Mouse (Mus musculus): Measurements from ENCODE around the gene Pax4. TPM values are rescaled to one million over a fixed set of nuclear protein-coding genes. Genes with fewer than 3 reads are reported as not detected.

Gene Pax4
- 2.2 and 2.9 TPM in 2 replicates for polyA plus RNA-seq (2015; fragmentation: Nextera tagmentation; extraction: Ambion mirVana)

- Histone ChIP-seq H3K4me1 (replicated peaks) (no peaks in the 10 kb centered on the region), H3K4me2 (replicated peaks) (no peak within 1 kb of the TSS), H3K4me3 (replicated peaks) (no peak within 1 kb of the TSS), H3K9ac (no peak within 1 kb of the TSS), H3K27me3 (replicated peaks) (peaks cover 25% of the 10 kb centered on the region), H3K36me3 (no peaks in the 10 kb centered on the region), H3K27ac (no peak within 1 kb of the TSS), H3K9me3 (no peaks in the 10 kb centered on the region)
- no peak for ATAC-seq
- 77% methylated on average over 2 of the region's 2 CpGs for WGBS
These were observed at the start of gene Pax4 for GRCm38 (mm10) chr6:28449253-28449652. TSS of gene Pax4 (minus strand) at chr6:28449353.

- WGBS, result 65% methylated on average over 5 of the region's 5 CpGs
These were observed 48.7 kb upstream of the Pax4 start for GRCm38 (mm10) chr6:28497837-28498236.

GRCm38 (mm10) chr6:28491198-28491597 lies 42.0 kb upstream of the Pax4 start:
- no peak for ATAC-seq
- Histone ChIP-seq H3K9ac (no peak overlapping the region), H3K9me3 (no peaks in the 10 kb centered on the region), H3K36me3 (0 out of 2 replicates have a peak, but pooled peaks cover 7% of the 10 kb centered on the region), H3K4me2 (replicated peaks) (no peak overlapping the region), H3K4me1 (replicated peaks) (0 out of 2 replicates have a peak, but pooled peaks cover 6% of the 10 kb centered on the region), H3K27me3 (replicated peaks) (no peaks in the 10 kb centered on the region), H3K27ac (no peak overlapping the region), H3K4me3 (replicated peaks) (no peak overlapping the region)

More at GRCm38 (mm10) chr6:28497837-28498236, 48.7 kb upstream of the Pax4 start:
- H3K4me1 ChIP-seq (replicated peaks), result no peaks in the 10 kb centered on the region
- H3K4me2 ChIP-seq (replicated peaks), result no peak overlapping the region
- no peak overlapping the region for H3K4me3 ChIP-seq (replicated peaks)
- ATAC-seq, result no peak
- no peak overlapping the region for H3K27ac ChIP-seq
- no peaks in the 10 kb centered on the region for H3K27me3 ChIP-seq (replicated peaks)
- H3K9ac ChIP-seq, result no peak overlapping the region
- H3K36me3 ChIP-seq, result no peaks in the 10 kb centered on the region
- no peaks in the 10 kb centered on the region for H3K9me3 ChIP-seq

- Histone ChIP-seq H3K36me3 (0 out of 2 replicates have a peak, but pooled peaks cover 7% of the 10 kb centered on the region), H3K27me3 (replicated peaks) (no peaks in the 10 kb centered on the region), H3K4me3 (replicated peaks) (no peak overlapping the region), H3K9me3 (no peaks in the 10 kb centered on the region), H3K4me2 (replicated peaks) (no peak overlapping the region), H3K9ac (no peak overlapping the region), H3K4me1 (replicated peaks) (0 out of 2 replicates have a peak, but pooled peaks cover 6% of the 10 kb centered on the region), H3K27ac (no peak overlapping the region)
- no peak for ATAC-seq
- WGBS, result 92% methylated on average over 5 of the region's 5 CpGs
These were observed 41.5 kb upstream of the Pax4 start for GRCm38 (mm10) chr6:28490612-28491011.

- 0 out of 2 replicates have a peak, but pooled peaks cover 7% of the 10 kb centered on the region for H3K36me3 ChIP-seq
- no peak overlapping the region for H3K9ac ChIP-seq
- 44% methylated on average over 1 of the region's 1 CpGs for WGBS
- ATAC-seq, result peak; percentile 48; the same call in 1 of the 2 replicates
- H3K4me2 ChIP-seq (replicated peaks), result no peak overlapping the region
- no peaks in the 10 kb centered on the region for H3K27me3 ChIP-seq (replicated peaks)
- H3K9me3 ChIP-seq, result no peaks in the 10 kb centered on the region
- H3K4me1 ChIP-seq (replicated peaks), result peaks cover 12% of the 10 kb centered on the region; the same call in 1 of the 2 replicates
- H3K27ac ChIP-seq, result no peak overlapping the region
- no peak overlapping the region for H3K4me3 ChIP-seq (replicated peaks)
These were observed 39.2 kb upstream of the Pax4 start for GRCm38 (mm10) chr6:28488204-28488851.

- Histone ChIP-seq H3K36me3 (no peaks in the 10 kb centered on the region), H3K9ac (no peak overlapping the region), H3K4me1 (replicated peaks) (peaks cover 25% of the 10 kb centered on the region), H3K4me2 (replicated peaks) (no peak overlapping the region), H3K9me3 (no peaks in the 10 kb centered on the region), H3K27me3 (replicated peaks) (no peaks in the 10 kb centered on the region), H3K4me3 (replicated peaks) (no peak overlapping the region), H3K27ac (no peak overlapping the region)
- WGBS, result 76% methylated on average over 7 of the region's 7 CpGs
- peak; percentile 23; the same call in 1 of the 2 replicates for ATAC-seq
These were observed 37.8 kb upstream of the Pax4 start for GRCm38 (mm10) chr6:28486905-28487304.

- ATAC-seq, result no peak
- H3K4me2 ChIP-seq (replicated peaks), result no peak overlapping the region
- no peak overlapping the region for H3K27ac ChIP-seq
- no peaks in the 10 kb centered on the region for H3K27me3 ChIP-seq (replicated peaks)
- no peak overlapping the region for H3K4me3 ChIP-seq (replicated peaks)
- H3K4me1 ChIP-seq (replicated peaks), result peaks cover 29% of the 10 kb centered on the region
- no peak overlapping the region for H3K9ac ChIP-seq
- WGBS, result 89% methylated on average over 2 of the region's 2 CpGs
- no peaks in the 10 kb centered on the region for H3K36me3 ChIP-seq
- no peaks in the 10 kb centered on the region for H3K9me3 ChIP-seq
These were observed 37.3 kb upstream of the Pax4 start for GRCm38 (mm10) chr6:28486471-28486870.

GRCm38 (mm10) chr6:28486008-28486407 lies 36.9 kb upstream of the Pax4 start:
- H3K27ac ChIP-seq, result no peak overlapping the region
- no peaks in the 10 kb centered on the region for H3K9me3 ChIP-seq
- no peaks in the 10 kb centered on the region for H3K27me3 ChIP-seq (replicated peaks)
- no peaks in the 10 kb centered on the region for H3K36me3 ChIP-seq
- no peak overlapping the region for H3K9ac ChIP-seq
- no peak for ATAC-seq
- H3K4me1 ChIP-seq (replicated peaks), result peaks cover 30% of the 10 kb centered on the region
- no peak overlapping the region for H3K4me3 ChIP-seq (replicated peaks)
- no peak overlapping the region for H3K4me2 ChIP-seq (replicated peaks)
- WGBS, result 100% methylated on average over 2 of the region's 2 CpGs

- Histone ChIP-seq H3K9me3 (no peaks in the 10 kb centered on the region), H3K27ac (no peak overlapping the region), H3K4me2 (replicated peaks) (peak overlapping the region; percentile 64), H3K4me1 (replicated peaks) (peaks cover 30% of the 10 kb centered on the region), H3K27me3 (replicated peaks) (no peaks in the 10 kb centered on the region), H3K36me3 (no peaks in the 10 kb centered on the region), H3K9ac (no peak overlapping the region), H3K4me3 (replicated peaks) (no peak overlapping the region)
- 60% methylated on average over 4 of the region's 4 CpGs for WGBS
- no peak for ATAC-seq
These were observed 33.7 kb upstream of the Pax4 start for GRCm38 (mm10) chr6:28482711-28483315.

GRCm38 (mm10) chr6:28480752-28481492 lies 31.8 kb upstream of the Pax4 start:
- H3K9ac ChIP-seq, result peak overlapping the region; percentile 83

GRCm38 (mm10) chr6:28479865-28480751 lies 31.0 kb upstream of the Pax4 start:
- ATAC-seq, result peak; percentile 99

More at GRCm38 (mm10) chr6:28480752-28481492, 31.8 kb upstream of the Pax4 start:
- Histone ChIP-seq H3K27ac (peak overlapping the region; percentile 87), H3K4me1 (replicated peaks) (peaks cover 24% of the 10 kb centered on the region), H3K36me3 (no peaks in the 10 kb centered on the region), H3K9me3 (no peaks in the 10 kb centered on the region), H3K4me3 (replicated peaks) (peak overlapping the region; percentile 99), H3K27me3 (replicated peaks) (no peaks in the 10 kb centered on the region), H3K4me2 (replicated peaks) (peak overlapping the region; percentile 64)
- WGBS, result 5% methylated on average over 21 of the region's 21 CpGs
- ATAC-seq, result no peak

More at GRCm38 (mm10) chr6:28479865-28480751, 31.0 kb upstream of the Pax4 start:
- Histone ChIP-seq H3K9ac (peak overlapping the region; percentile 83), H3K36me3 (no peaks in the 10 kb centered on the region), H3K4me3 (replicated peaks) (peak overlapping the region; percentile 99), H3K27ac (peak overlapping the region; percentile 87), H3K27me3 (replicated peaks) (no peaks in the 10 kb centered on the region), H3K4me2 (replicated peaks) (peak overlapping the region; percentile 64), H3K9me3 (no peaks in the 10 kb centered on the region), H3K4me1 (replicated peaks) (peaks cover 24% of the 10 kb centered on the region)
- WGBS, result under 1% methylated on average over 68 of the region's 68 CpGs
